Mouse (Mus musculus) retina, embryonic 14.5 days (tissue): Measurements from ENCODE around the gene Me3.

Experiments
- DNase-seq: peaks from one replicate; pipeline ENCODE4 v3.0.0-alpha.2; 2015; ENCODE audit warnings: low spot score

Me3 gene

DNA sequence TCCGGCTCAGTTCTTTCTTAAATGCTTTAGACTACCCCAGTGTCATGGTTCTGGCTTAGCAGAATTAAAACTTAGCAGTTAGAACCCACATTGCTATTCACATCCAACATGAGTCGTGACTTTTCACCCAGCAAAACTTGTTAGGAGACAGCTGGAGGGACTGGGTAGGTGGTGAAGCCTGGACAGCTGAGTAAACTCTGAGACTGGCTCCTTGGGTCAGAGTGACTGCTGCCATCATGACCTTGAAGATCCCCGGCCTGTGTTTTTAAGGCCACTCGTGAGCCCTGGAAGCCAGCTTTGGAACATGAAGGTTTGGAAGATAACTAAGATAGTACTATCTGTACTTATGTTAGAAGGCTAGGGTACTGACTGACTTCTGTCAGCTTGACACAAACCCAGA lies 35.4 kb downstream of the Me3 start:
- no peak for DNase-seq

DNA sequence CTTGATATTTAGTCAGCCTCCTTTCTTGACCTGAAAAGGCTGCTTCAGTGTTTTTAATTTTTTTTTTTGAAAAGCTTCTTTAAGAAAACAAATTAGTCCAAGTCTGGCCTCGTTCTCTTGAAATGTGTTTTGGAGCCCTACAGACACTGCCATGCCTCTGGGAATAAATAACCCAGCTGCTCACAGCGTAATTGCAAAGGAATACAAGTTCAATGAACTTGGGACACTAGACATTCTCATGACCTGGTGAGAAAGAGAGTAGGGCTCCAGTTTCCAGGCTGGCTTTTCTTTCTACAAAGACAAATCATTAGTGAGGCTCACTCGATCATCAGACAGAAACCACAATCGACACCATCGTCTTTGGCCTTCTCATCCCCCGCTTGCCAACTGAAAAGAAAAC lies 37.3 kb downstream of the Me3 start:
- DNase-seq = no peak

DNA sequence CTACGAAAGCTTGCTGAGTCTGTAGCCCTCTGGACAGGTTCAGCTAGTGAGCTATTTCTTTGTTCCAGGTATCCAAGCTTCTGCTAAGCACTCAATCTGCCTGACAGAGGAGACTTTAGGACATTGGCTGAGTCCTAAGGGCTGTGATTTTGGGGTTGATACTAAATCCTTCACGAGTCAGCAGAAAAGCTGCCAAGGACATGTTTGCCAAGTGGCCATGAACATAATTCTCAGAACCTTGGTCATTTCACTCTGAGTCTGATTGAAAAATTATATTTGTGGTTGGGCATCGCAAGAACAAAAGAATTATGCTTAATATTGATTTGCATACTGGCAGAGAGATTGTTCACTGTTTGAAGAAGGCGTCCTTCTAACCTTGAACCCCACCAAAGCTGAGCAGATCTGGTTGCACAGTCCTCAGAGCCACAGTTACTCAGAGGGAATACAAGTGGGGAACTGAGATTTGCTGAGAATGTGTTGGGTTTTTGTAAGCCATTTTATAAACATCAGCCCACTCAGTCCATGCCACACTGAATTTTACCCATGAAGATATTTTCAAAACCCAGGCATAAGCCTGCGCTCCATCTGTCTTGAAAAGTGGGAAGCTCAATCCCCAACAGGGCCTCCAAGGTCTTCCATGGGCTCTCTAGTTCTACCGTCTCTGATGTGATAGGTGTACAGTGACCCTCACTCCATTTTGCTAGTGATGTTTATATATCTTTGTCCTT lies 39.1 kb downstream of the Me3 start:
- DNase-seq = no peak

DNA sequence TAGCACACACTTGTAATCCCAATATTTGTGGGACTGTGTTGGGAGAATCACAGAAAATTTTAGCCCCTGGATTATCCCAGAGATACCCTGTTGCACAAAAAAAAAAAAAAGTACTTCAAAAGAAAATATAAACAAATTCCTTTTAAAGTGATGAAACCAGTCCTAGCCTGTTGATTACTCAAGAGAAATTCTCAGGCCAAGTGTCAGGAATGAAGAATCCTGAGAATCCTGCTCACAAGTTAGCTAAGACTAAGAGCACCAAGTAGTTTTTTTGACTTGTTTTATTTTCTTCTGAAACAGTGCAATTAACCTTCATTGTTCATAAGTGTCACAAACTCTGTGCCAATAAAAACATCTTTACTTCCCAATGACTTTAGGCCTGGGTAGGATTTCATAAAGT lies 44.0 kb downstream of the Me3 start:
- DNase-seq = no peak

DNA sequence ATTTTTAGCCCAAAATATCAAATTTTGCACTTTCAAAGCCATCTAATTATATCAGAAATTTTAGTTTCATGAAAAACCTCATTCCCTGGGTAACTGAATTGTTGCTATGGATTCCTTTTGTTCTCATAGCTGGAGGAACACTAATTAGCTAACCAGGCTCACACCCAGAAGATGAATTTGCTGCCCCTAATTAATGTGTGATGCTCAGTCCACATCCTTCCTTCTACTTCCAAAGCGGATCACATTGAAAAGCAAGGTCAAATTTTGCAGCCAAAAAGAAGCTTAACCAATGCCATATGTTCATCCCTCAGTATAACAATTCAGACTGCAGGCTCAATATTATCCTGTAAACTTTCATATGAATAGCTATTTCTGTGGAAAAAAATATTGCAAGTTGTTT lies 45.7 kb downstream of the Me3 start:
- DNase-seq = no peak

DNA sequence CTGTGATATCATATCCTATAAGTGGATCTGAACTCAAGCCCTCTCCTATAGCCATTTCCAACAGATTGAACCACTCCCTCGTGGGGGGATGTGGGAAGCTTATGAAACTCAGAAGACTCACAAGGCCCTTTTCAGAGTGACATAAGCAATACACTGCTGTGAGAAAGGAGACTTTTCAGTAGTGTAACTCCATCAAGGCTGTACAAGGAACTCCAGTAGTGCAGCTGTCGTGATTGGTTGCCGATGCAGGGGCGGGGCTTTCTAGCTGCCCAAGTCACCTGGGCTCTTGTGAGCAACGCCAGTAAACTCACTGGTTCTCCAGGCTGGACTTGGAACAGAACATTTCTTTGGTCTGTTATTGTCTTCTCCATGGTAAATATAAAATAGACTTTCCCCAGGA lies 46.5 kb downstream of the Me3 start:
- no peak for DNase-seq

DNA sequence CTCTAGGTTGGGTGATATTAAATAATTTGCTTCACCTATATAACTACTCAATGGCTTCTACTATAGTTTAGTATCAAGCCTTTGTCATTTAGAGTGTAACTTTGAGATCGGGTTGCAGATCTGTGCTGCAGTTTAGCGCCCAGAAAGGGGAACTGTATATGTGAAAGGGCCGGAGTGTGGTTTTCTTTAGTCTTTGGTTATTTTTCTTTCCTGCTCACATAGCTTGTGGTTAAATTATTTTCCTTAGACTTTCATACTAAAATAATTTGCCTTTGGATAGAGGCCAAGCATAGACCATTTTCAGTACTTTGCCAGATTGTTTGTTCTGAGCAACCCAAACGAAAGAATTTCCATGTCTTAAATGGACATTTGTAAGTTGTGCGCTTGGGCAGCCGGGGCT lies 46.9 kb downstream of the Me3 start:
- no peak for DNase-seq

DNA sequence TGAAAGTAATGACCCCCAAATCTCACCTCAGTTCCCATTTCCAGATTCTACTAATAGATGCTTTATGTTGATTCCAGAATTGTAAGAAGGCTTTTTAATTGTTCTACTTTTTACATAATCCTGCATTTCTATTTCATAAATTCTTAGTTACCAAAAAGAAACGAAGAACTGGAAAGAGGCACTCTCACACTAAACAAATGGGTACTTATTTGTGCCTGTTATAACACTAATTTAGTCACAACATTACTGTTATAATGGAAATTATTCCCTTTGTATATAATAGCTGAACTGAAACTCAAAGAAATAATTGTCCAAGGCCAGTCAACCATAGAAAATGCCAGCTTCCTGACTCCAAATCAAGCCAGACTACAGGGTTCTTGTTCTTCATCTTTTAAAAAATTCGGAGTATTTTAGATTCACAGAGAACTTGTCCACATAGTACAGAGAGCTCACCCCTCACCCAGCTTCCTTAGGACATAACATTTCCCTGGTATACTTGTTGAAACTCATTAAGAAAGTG lies 47.5 kb downstream of the Me3 start:
- peak; percentile 58 for DNase-seq

DNA sequence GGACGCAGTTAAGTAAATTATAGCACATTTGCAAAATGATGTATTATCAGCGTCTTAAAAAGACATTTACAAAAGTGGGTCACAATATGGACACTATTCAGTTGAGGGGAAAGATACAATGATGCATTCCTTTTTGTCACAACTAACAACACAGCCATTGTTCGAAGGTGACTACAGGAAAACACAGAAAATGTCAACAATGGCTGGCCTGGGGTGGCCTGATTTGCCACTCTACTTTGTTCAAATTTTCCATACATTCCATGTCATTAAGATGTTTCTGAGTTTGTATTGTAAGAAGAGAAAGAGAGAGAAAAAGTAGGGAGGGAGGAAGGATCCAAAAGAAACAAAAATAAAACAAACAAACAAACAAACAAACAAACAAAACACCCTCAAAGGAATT lies 48.7 kb downstream of the Me3 start:
- peak; percentile 46 for DNase-seq

DNA sequence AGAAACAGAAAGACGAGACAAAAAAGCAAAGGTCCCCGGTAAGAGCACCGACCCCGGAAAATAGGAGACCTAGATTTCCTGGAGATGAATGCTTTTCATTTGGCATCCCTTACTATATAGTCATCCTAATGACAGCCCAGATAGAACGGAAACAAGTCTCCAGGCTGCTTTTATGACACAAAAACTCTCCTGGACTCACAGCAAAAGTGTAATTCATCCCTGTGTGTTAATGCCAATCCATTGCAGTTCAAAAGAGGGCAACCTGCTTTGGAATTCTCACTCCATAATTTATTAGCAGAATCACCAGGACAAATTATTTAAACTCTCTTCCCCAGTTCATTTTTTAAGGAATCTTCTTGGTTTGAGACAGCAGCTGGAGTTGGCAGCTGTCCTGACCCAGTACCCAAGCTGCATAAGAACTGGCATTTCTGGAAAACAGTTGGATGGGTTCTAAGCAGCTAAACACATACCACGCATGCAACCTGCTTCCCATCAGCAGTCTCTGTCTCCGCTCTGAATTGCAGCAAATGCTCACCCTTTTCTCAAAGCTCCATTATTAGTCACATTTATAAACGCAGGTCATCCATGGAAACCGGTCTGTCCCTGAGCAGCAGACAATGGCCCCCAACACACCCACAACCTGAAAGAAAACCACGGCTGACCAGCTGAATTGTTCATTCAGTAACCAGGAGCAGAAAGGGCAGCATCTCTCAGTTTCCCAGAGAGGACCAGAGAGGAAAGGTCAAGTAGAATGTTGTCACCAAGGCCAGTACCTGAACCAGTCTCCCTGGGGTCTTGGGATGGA lies 49.7 kb downstream of the Me3 start:
- DNase-seq = no peak

DNA sequence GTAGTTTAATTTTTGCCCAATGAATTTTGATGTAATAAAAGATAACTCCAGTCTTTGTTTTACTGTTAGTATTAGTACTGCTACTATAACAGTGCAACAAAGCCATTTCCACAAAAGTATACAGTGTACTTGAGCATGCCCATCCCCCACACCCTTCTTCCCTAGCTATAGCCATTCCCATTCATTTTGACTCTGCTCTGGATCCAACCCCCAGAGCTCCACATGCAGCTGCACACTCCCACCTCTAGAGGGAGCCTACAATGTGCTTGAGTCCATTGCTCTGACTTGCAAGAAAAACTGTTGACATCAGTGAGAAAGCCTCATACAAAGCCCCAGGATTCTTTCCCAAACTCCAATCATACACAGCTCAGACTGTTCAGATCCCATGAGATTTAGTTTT lies 66.0 kb downstream of the Me3 start:
- DNase-seq = peak; percentile 55

DNA sequence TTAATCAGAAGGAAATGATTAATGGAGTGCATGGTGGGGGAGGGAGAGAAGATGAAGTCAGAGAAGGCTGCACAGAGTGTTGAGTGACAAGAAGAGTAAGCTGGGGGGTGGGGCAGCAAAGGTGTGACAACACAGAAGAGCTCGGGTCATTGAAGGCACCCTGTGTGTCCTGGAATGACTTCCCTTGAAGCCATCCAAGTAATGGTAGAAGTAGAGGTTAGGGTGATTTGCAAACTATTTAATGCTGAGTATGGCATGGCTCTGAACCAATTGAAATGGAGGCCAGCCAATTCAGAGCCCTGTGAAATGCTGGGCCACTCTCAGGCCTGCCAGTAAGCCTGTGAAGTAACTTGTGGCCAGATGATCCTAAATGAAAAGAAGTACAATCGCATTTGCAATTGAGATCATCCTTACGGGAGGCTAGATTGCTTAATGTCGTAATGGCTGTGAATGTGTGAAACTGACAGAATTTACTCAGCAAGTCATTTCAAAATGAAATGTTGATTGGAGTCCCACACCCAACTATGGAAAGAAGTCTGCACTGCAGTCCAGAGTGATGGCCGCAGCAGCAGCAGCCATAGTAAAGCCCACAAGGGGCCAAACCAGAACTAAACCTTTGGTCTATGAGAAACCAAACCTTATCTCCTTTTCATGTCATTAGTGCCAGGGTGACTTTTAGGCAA lies 67.6 kb downstream of the Me3 start:
- no peak for DNase-seq

DNA sequence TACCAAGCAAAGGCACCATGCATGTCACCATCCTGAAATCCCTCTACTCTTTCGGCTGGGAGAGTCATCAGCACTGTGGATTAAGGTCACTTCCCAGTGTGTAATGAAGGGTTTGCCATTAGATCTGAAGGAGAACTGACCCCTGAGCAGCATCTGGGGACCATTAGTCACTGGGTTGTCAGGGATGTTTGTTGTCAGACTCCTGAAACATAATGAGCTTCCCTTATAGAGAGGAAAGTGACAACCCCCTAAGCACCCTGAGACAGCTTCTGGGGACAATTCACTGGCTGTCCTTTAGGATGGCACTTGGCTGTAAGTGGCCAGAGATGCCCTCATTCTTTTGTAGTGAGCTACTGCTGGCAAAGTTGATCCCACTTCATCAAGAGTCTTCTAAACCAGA lies 68.3 kb downstream of the Me3 start:
- peak; percentile 63 for DNase-seq

DNA sequence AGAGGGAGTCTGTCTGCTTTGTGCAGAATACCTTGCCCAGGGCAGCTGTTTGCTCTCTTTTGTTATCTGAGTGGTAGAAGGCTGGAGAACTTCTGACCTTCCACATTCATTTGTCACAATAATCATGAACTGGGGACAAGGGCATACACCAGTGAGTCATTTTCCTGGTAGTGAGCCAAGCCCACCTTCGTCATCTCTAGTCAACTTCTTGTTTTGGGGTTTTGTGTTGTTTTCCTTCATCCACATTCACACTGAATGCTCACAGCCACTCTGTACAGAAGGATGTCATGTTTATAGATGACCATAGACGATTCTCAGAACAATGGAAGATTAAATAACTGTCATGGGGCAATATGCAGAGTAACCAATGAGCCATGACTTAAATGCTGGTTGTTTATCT lies 78.6 kb downstream of the Me3 start:
- DNase-seq = no peak

DNA sequence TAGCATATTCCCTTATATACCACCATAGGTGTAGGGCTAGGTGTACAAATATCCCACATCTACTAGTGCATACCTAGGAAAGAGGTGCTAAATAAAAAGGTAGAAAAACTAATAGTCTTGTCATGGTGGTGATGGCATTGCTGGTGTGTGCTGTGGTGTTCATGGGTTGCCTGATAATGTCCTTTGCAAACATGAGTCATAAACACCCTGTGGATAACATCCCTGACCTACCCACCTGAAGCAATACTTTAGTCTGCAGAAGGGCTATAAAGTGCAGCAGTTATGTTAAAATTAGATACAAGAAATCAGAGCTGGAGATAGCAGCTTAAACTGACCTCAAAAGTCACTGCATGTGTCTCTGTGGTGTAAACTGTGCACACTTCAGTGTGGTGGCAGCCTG lies 80.9 kb downstream of the Me3 start:
- DNase-seq = no peak

DNA sequence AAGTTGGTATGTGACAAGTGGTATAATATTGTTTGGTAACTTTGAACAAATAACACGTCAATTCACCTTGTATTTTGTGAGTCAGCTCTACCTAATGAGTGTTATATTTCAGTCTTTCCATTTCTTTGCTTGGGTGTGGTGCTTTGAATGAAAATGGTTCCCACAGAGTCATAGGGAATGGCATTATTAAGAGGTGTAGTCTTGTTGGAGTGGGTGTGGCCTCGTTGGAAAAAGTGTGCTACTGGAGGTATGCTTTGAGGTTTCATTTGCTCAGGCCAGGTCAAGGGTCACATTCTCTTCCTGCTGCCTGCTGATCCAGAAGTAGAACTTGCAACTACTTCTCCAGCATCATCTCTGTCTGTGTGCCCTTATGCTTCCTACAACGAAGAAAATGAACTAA lies 84.0 kb downstream of the Me3 start:
- DNase-seq = no peak

DNA sequence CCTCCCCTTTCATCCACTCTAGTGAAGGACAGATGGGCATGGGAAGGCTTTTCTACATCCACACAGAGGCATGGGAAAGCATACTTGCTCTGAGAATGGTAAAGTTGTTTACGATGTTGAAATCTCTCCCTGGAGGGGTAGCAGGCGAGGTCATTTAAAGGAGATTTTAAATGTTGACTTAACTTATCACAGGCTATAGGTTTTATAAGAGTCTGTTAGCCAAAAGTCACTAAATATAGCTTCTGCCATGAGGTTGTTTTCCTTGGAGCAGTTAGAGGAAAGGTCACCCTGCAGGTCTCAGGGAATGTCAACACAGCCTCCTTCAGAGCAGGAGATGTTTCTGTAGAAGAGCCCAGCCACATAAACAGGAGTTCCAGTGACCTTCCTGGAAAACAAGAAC lies 85.3 kb downstream of the Me3 start:
- no peak for DNase-seq

DNA sequence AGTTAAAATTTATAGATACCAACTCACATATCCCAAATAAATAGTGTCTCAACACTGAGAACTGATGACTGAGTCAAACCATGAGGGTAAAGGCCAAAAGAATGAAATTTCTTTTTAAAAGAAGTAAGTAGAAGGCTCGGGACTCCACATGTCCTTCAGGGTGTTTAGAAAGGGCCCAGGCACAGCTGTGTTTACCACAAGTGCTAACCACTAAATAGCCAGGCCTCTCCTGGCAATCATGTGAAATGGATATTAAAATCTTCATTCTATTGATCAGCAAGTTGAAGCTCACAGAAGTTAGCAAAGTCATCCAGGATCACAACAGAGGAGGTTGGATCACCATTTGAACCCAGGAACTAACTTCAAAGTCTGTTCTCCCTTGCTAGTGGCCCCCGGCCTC lies 86.1 kb downstream of the Me3 start:
- DNase-seq = no peak

DNA sequence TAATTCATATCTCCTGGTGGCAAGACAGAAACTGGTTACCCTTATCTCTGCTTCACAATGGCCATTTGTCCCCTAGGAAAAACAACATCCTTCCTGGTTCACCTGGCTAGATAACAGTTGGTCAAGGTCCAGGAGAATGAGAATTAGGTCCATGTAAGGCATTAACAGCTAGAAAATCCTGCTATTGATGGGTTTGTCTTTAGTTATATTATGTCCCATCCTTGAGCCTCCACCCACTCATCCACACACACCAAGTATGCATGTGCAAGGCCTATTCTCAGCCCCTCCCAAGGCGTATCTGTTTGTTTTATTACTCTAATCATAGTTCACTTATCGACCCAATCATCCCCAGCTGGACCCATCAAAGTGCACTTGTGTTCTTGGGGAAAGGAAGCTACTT lies 88.1 kb downstream of the Me3 start:
- no peak for DNase-seq

DNA sequence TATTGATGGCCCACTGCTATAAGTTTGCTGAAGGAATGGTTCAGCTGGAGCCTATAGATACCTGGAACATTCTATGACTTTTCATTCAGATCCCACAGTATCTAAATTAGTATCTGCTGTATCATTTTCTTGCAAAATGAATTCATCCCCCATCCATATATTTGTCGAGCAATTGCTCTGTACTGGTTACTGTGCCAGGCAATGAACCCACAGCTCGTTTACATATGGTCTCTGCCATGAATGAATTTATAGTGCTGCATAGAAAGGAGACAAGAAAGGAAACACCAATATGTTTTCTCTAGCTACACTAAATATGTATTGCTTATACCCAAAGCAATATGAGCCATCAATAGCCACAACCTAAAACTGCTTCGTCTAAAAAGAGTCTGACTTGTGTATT lies 94.5 kb downstream of the Me3 start:
- no peak for DNase-seq

DNA sequence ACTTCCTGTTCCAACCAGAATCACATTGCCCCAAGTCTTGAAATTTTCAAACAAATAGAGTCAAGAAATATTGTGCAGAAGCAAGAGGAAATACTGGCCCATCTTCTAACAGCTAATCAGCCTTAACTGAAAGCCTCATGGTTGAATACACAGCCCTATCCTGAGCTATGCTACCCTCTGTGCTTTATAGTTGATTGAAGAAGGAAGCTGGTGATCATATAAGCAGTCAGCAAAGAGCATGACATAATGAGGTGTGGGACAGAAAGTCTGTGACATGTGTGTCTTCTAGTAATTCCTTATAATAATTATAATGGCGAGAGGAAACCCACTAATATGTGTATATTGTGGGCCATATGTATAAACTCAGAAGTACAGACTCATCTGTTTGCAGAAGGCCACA lies 95.4 kb downstream of the Me3 start:
- no peak for DNase-seq

DNA sequence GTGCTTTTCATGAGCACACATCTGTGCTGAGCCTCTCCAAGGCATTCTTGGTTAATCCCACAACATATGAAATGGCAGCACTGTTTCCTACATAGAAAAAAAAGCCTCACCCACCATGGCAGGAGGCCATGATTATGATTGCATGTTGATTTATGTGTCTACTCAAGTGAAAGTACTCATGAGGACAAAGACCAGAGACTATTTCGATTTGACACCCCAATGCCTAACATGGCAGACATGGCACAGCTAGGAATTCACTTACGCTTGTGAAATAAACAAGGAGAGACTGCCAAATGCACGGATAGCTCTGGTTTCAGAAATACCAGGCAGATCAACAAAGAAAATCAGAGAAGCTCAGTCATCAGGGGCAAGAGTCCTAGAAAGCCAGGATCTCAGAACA lies 96.2 kb downstream of the Me3 start:
- no peak for DNase-seq

DNA sequence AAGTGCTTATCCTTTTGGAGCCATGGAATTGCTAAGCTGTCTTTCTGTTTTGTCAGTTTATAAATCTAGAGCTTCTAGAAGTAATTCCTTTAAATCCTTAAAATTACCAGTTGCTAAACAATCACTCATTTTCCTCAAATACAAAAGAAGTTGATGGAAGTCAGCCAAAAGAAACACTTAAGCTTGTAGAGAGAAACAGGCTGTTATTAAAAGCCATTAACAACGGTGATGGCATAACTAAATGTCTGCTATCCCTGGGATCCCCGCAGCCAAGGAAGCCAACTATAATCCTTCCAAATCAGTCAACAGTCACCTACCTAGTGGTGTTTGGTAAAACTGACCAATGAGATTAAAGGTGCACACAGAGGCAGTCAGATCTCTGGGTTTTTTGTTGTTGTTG lies 98.3 kb downstream of the Me3 start:
- DNase-seq = no peak
